Mouse (Mus musculus): ENCODE data around the gene Zfp691. TPM values are rescaled to one million over a fixed set of nuclear protein-coding genes. Genes with fewer than 3 reads are reported as not detected.

The Zfp691 gene
- total and polyA plus RNA-seq, 2 experiments: 3.7 to 13.0 TPM

- TF ChIP-seq CTCF (IDR thresholded peaks at IDR 0.05; ENCODE audit: low read depth, low read length): no peak
- TF ChIP-seq POLR2A (IDR thresholded peaks at IDR 0.05; ENCODE audit: extremely low read depth, insufficient read depth, low read length): no peak
- H3K9ac ChIP-seq (ENCODE audit: low read depth, low read length): no peak within 1 kb of the TSS
- H3K27me3 ChIP-seq (ENCODE audit: control insufficient read depth, insufficient read depth, low read length): 0 out of 2 replicates have a peak, but pooled peaks cover 4% of the 10 kb centered on the region
- H3K79me2 ChIP-seq (ENCODE audit: control insufficient read depth, insufficient read depth, low read length): no peaks in the 10 kb centered on the region
- no peak for DNase-seq (ENCODE audit: extremely low read depth, low read depth, low spot score)
- no peak within 1 kb of the TSS for H3K27ac ChIP-seq (replicated peaks; ENCODE audit: insufficient read depth, low read depth, low read length)
- no peaks in the 10 kb centered on the region for H3K36me3 ChIP-seq (ENCODE audit: control insufficient read depth, insufficient read depth, low read length)
- H3K4me3 ChIP-seq (ENCODE audit: insufficient read depth, low read depth, low read length): no peak within 1 kb of the TSS
- H3K4me1 ChIP-seq (ENCODE audit: control insufficient read depth, insufficient read depth, low read length): no peaks in the 10 kb centered on the region
- WGBS: 78% methylated on average over 6 of the region's 6 CpGs
Observed at GRCm38 (mm10) chr4:119189864-119190263, 15.9 kb upstream of the Zfp691 start, which contains the start of gene Ermap. TSS of gene Ermap (minus strand) at chr4:119190011.

GRCm38 (mm10) chr4:119189392-119189791 lies 15.4 kb upstream of the Zfp691 start:
- 0 out of 2 replicates have a peak, but pooled peaks cover 4% of the 10 kb centered on the region for H3K27me3 ChIP-seq (ENCODE audit: control insufficient read depth, insufficient read depth, low read length)
- no peak overlapping the region for H3K9ac ChIP-seq (ENCODE audit: low read depth, low read length)
- H3K79me2 ChIP-seq (ENCODE audit: control insufficient read depth, insufficient read depth, low read length): no peaks in the 10 kb centered on the region
- H3K4me1 ChIP-seq (ENCODE audit: control insufficient read depth, insufficient read depth, low read length): no peaks in the 10 kb centered on the region
- WGBS: 89% methylated on average over 6 of the region's 6 CpGs
- H3K36me3 ChIP-seq (ENCODE audit: control insufficient read depth, insufficient read depth, low read length): no peaks in the 10 kb centered on the region
- H3K4me3 ChIP-seq (ENCODE audit: insufficient read depth, low read depth, low read length): no peak overlapping the region
- no peak overlapping the region for H3K27ac ChIP-seq (replicated peaks; ENCODE audit: insufficient read depth, low read depth, low read length)
- no peak for TF ChIP-seq POLR2A (IDR thresholded peaks at IDR 0.05; ENCODE audit: extremely low read depth, insufficient read depth, low read length)
- TF ChIP-seq CTCF (IDR thresholded peaks at IDR 0.05; ENCODE audit: low read depth, low read length): no peak
- no peak for DNase-seq (ENCODE audit: extremely low read depth, low read depth, low spot score)

- Histone ChIP-seq H3K4me1 (ENCODE audit: control insufficient read depth, insufficient read depth, low read length) (no peaks in the 10 kb centered on the region), H3K4me3 (ENCODE audit: insufficient read depth, low read depth, low read length) (no peak overlapping the region), H3K27me3 (ENCODE audit: control insufficient read depth, insufficient read depth, low read length) (0 out of 2 replicates have a peak, but pooled peaks cover 4% of the 10 kb centered on the region), H3K27ac (replicated peaks; ENCODE audit: insufficient read depth, low read depth, low read length) (no peak overlapping the region), H3K79me2 (ENCODE audit: control insufficient read depth, insufficient read depth, low read length) (no peaks in the 10 kb centered on the region), H3K36me3 (ENCODE audit: control insufficient read depth, insufficient read depth, low read length) (no peaks in the 10 kb centered on the region), H3K9ac (ENCODE audit: low read depth, low read length) (no peak overlapping the region)
- TF ChIP-seq CTCF (IDR thresholded peaks at IDR 0.05; ENCODE audit: low read depth, low read length) (peak; percentile 29; the same call in 1 of the 2 replicates), POLR2A (IDR thresholded peaks at IDR 0.05; ENCODE audit: extremely low read depth, insufficient read depth, low read length) (no peak)
- 45% methylated on average over 11 of the region's 11 CpGs for WGBS
- DNase-seq (ENCODE audit: extremely low read depth, low read depth, low spot score): no peak
Observed at GRCm38 (mm10) chr4:119188060-119188785, 14.2 kb upstream of the Zfp691 start.

GRCm38 (mm10) chr4:119185771-119186170 lies 11.8 kb upstream of the Zfp691 start:
- 83% methylated on average over 4 of the region's 4 CpGs for WGBS
- H3K4me3 ChIP-seq (ENCODE audit: insufficient read depth, low read depth, low read length): no peak overlapping the region
- DNase-seq (ENCODE audit: extremely low read depth, low read depth, low spot score): no peak
- H3K9ac ChIP-seq (ENCODE audit: low read depth, low read length): no peak overlapping the region
- H3K27me3 ChIP-seq (ENCODE audit: control insufficient read depth, insufficient read depth, low read length): 0 out of 2 replicates have a peak, but pooled peaks cover 4% of the 10 kb centered on the region
- no peaks in the 10 kb centered on the region for H3K36me3 ChIP-seq (ENCODE audit: control insufficient read depth, insufficient read depth, low read length)
- H3K27ac ChIP-seq (replicated peaks; ENCODE audit: insufficient read depth, low read depth, low read length): no peak overlapping the region
- TF ChIP-seq POLR2A (IDR thresholded peaks at IDR 0.05; ENCODE audit: extremely low read depth, insufficient read depth, low read length) (no peak), CTCF (IDR thresholded peaks at IDR 0.05; ENCODE audit: low read depth, low read length) (no peak)
- H3K4me1 ChIP-seq (ENCODE audit: control insufficient read depth, insufficient read depth, low read length): no peaks in the 10 kb centered on the region
- H3K79me2 ChIP-seq (ENCODE audit: control insufficient read depth, insufficient read depth, low read length): no peaks in the 10 kb centered on the region

GRCm38 (mm10) chr4:119183525-119183924 lies 9.5 kb upstream of the Zfp691 start:
- no peak for TF ChIP-seq POLR2A (IDR thresholded peaks at IDR 0.05; ENCODE audit: extremely low read depth, insufficient read depth, low read length)
- no peak for TF ChIP-seq CTCF (IDR thresholded peaks at IDR 0.05; ENCODE audit: low read depth, low read length)
- Histone ChIP-seq H3K36me3 (ENCODE audit: control insufficient read depth, insufficient read depth, low read length) (no peaks in the 10 kb centered on the region), H3K79me2 (ENCODE audit: control insufficient read depth, insufficient read depth, low read length) (no peaks in the 10 kb centered on the region), H3K27me3 (ENCODE audit: control insufficient read depth, insufficient read depth, low read length) (0 out of 2 replicates have a peak, but pooled peaks cover 4% of the 10 kb centered on the region), H3K9ac (ENCODE audit: low read depth, low read length) (no peak overlapping the region), H3K27ac (replicated peaks; ENCODE audit: insufficient read depth, low read depth, low read length) (no peak overlapping the region), H3K4me1 (ENCODE audit: control insufficient read depth, insufficient read depth, low read length) (no peaks in the 10 kb centered on the region), H3K4me3 (ENCODE audit: insufficient read depth, low read depth, low read length) (no peak overlapping the region)
- DNase-seq (ENCODE audit: extremely low read depth, low read depth, low spot score): no peak
- 43% methylated on average over 1 of the region's 1 CpGs for WGBS

- 77% methylated on average over 9 of the region's 9 CpGs for WGBS
- Histone ChIP-seq H3K36me3 (ENCODE audit: control insufficient read depth, insufficient read depth, low read length) (no peaks in the 10 kb centered on the region), H3K4me1 (ENCODE audit: control insufficient read depth, insufficient read depth, low read length) (peaks cover 3% of the 10 kb centered on the region; the same call in 1 of the 2 replicates), H3K79me2 (ENCODE audit: control insufficient read depth, insufficient read depth, low read length) (no peaks in the 10 kb centered on the region), H3K4me3 (ENCODE audit: insufficient read depth, low read depth, low read length) (no peak overlapping the region), H3K27ac (replicated peaks; ENCODE audit: insufficient read depth, low read depth, low read length) (no peak overlapping the region), H3K27me3 (ENCODE audit: control insufficient read depth, insufficient read depth, low read length) (no peaks in the 10 kb centered on the region), H3K9ac (ENCODE audit: low read depth, low read length) (no peak overlapping the region)
- DNase-seq (ENCODE audit: extremely low read depth, low read depth, low spot score): peak; percentile 23
- no peak for TF ChIP-seq POLR2A (IDR thresholded peaks at IDR 0.05; ENCODE audit: extremely low read depth, insufficient read depth, low read length)
- TF ChIP-seq CTCF (IDR thresholded peaks at IDR 0.05; ENCODE audit: low read depth, low read length): no peak
Observed at GRCm38 (mm10) chr4:119181456-119181855, 7.5 kb upstream of the Zfp691 start.
